Mouse (Mus musculus) heart, adult 2 months (tissue): Measurements from ENCODE around the gene Atrnl1.

ENCODE experiments used
- CTCF ChIP-seq: fragments of 200-600 bp; IDR thresholded peaks from 2 replicates; pipeline ENCODE4 v1.8.1; 2022; ENCODE audit warnings: antibody characterized with exemption, mild to moderate bottlenecking, moderate library complexity
- EP300 ChIP-seq: fragments of 200-500 bp; IDR thresholded peaks from 2 replicates; pipeline ENCODE4 v1.6.1; 2011; ENCODE audit warnings: low read depth, low read length, control low read depth; ENCODE audit not compliant: insufficient read depth
- POLR2A ChIP-seq: fragments of 200-500 bp; IDR thresholded peaks from 2 replicates; pipeline ENCODE4 v1.6.1; 2011; ENCODE audit warnings: mild to moderate bottlenecking, low read depth, low read length, control low read depth; ENCODE audit not compliant: insufficient read depth

DNA sequence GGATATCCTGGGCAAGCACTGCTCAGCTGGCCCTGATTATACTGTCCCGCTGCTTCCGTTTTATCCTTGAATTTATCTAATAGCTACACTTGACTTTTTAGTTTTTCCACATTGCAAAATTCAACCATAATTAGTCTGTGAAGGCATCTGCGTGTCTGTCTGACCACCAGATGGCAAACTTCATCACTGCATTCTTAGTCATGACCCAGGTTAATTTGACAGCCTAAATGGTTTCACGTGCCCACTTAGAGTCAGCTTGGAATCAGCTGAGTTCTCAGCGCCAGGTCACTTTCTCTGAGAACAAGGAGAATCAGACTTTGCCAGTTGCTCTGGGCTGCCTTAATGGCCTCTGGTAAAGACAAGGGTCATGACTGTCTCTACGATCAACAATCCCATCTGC is 305.5 kb downstream of the Atrnl1 start:
- TF ChIP-seq CTCF (peak; percentile 64), POLR2A (no peak), EP300 (no peak)
